Mouse (Mus musculus) stomach, embryonic 15.5 days (tissue): ENCODE measurements around the gene Pdlim4. TPM values are rescaled to one million over a fixed set of nuclear protein-coding genes. Genes with fewer than 3 reads are reported as not detected.
A peak's percentile ranks its signal among the peaks of the same experiment; 100 is the strongest.

ENCODE experiments used
- ATAC-seq: fragments of 200-750 bp; cut with Nextera tagmentation; 2 replicates; pipeline ENCODE4 v1.8.0; 2017; ENCODE audit warnings: low read depth, moderate number of reproducible peaks, moderate TSS enrichment; ENCODE audit not compliant: insufficient read depth, low FRiP score
- H3K27ac ChIP-seq: fragments of 300-500 bp; sonication (generic); 2 replicates; pipeline ENCODE4 v1.5.1; 2015; ENCODE audit warnings: mild to moderate bottlenecking, inconsistent platforms
- H3K27me3 ChIP-seq: fragments of 300-500 bp; sonication (generic); replicated peaks from 2 replicates; pipeline ENCODE4 v1.6.1; 2015; ENCODE audit warnings: inconsistent platforms
- H3K36me3 ChIP-seq: fragments of 300-500 bp; sonication (generic); 2 replicates; pipeline ENCODE4 v1.6.1; 2015; ENCODE audit warnings: inconsistent platforms
- H3K4me1 ChIP-seq: fragments of 300-500 bp; sonication (generic); 2 replicates; pipeline ENCODE4 v1.6.1; 2015; ENCODE audit warnings: inconsistent platforms
- H3K4me2 ChIP-seq: fragments of 300-500 bp; sonication (generic); 2 replicates; pipeline ENCODE4 v1.6.1; 2015; ENCODE audit warnings: mild to moderate bottlenecking, inconsistent platforms
- H3K4me3 ChIP-seq: fragments of 300-500 bp; sonication (generic); replicated peaks from 2 replicates; pipeline ENCODE4 v1.5.1; 2015; ENCODE audit warnings: inconsistent platforms
- H3K9ac ChIP-seq: fragments of 300-500 bp; sonication (generic); 2 replicates; pipeline ENCODE4 v1.6.1; 2015; ENCODE audit warnings: inconsistent platforms
- H3K9me3 ChIP-seq: fragments of 300-500 bp; sonication (generic); 2 replicates; pipeline ENCODE4 v1.6.1; 2016; ENCODE audit warnings: inconsistent platforms
- WGBS: fragments of 180-500 bp; shearing (Covaris S2); methylation state at CpG from one replicate; pipeline ENCODE4 v1.1.7; 2015; 5-methylcytosine and 5-hydroxymethylcytosine counted together
- polyA plus RNA-seq: library from polyadenylated mRNA; unstranded; fragments of >200 nt; fragmentation: Nextera tagmentation; extraction: Ambion mirVana; gene quantifications from 2 replicates; pipeline ENCODE4 v1.2.1, GENCODE M21; 2015

The Pdlim4 gene
- polyA plus RNA-seq, 1 experiment from 2014 or later = 52.0 TPM

DNA sequence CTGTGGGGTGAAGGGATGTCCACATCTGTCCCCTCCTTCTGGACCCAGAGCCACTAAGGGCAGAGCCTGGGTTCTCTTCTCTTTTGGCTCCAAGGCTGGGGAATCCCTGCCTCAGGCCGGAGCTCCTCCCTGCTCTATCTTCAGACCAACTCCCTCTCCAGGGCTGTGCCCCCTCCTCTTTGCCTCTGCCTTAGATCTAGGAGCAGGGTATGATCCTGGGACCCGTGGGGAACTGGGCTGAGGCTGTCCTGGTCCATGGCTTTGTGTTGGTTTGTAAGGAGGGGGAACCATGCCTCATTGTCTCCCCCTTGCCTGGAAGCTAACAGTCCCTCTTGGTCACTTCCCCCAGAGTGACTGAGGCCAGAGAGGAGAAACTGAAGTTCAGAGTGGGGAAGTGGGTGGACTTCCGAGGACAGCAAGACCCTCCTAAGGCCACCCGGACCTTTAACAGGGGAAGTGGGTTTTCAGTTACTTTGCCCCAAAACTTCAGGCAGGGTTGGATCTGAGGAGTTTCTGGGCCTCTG lies 756 bp downstream of the Pdlim4 start:
- Histone ChIP-seq H3K4me1 (peaks cover 49% of the 10 kb centered on the region), H3K36me3 (no peaks in the 10 kb centered on the region), H3K4me2 (peak overlapping the region; percentile 86), H3K27me3 (no peaks in the 10 kb centered on the region; the same call in 1 of the 2 replicates), H3K9me3 (no peaks in the 10 kb centered on the region), H3K9ac (peak overlapping the region; percentile 60), H3K27ac (peak overlapping the region; percentile 75), H3K4me3 (peak overlapping the region; percentile 62)
- no peak for ATAC-seq
- WGBS = 14% methylated on average over 4 of the region's 4 CpGs

DNA sequence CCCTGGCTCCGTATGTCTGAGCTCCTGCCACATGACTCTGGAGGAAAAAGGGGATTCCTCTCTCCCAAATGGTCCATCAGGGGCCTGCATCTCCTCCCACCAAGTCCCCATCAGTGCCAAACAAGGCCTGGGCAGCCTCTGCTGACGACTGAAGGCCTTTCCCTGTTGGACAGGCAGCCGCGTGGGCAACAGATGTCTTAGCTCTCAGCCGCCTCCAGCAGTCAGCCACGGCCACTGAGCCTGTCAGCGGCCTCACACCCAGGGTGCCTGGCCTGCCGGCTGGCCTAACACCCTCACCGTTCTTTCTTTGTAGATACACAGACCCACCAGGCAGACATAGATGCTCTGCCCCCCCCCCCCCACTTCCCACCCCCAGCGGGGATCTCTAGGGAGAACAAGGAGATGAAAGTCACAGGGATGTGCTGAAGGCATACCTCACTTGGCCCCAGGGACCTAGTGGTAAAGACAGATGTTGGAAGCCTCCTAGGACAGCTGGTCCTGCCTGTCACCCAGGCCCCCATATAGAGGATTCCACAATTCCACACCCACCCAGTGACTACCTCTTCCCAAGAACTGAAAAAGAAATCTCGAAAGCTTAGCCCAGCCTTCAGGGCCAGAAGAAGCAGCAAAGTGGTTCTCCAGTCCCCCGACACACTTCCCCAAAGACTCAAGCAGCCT lies 1.4 kb downstream of the Pdlim4 start:
- Histone ChIP-seq H3K27me3 (no peaks in the 10 kb centered on the region), H3K9ac (peak overlapping the region; percentile 60; the same call in 1 of the 2 replicates), H3K27ac (peak overlapping the region; percentile 75), H3K36me3 (no peaks in the 10 kb centered on the region), H3K4me3 (peak overlapping the region; percentile 62), H3K4me1 (peaks cover 49% of the 10 kb centered on the region), H3K9me3 (no peaks in the 10 kb centered on the region), H3K4me2 (peak overlapping the region; percentile 86)
- no peak; the same call in 1 of the 2 replicates for ATAC-seq
- 28% methylated on average over 12 of the region's 12 CpGs for WGBS

DNA sequence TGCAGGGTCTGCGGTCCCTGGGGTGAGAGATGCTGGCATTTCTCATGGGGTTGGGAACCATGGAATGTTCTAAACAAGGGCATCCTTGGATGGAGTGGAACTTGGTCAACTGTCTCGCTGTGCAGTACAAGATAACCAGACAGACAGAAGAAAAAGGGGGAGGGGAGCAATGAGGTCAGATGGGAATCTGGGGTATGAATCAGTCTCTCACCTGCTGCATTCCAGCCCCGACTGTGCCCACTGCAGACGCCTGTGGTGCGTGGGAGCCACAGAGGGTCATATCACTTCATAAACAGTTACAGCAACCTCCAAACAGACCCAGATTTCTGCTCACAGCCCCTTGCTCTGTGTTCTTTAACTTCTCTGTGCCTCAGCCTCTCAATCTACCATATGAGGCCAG lies 2.4 kb downstream of the Pdlim4 start:
- 63% methylated on average over 5 of the region's 5 CpGs for WGBS
- Histone ChIP-seq H3K36me3 (no peaks in the 10 kb centered on the region), H3K27me3 (no peaks in the 10 kb centered on the region), H3K4me3 (no peak overlapping the region), H3K27ac (no peak overlapping the region), H3K9me3 (no peaks in the 10 kb centered on the region), H3K9ac (no peak overlapping the region), H3K4me2 (peak overlapping the region; percentile 86), H3K4me1 (peaks cover 53% of the 10 kb centered on the region)
- ATAC-seq = no peak

DNA sequence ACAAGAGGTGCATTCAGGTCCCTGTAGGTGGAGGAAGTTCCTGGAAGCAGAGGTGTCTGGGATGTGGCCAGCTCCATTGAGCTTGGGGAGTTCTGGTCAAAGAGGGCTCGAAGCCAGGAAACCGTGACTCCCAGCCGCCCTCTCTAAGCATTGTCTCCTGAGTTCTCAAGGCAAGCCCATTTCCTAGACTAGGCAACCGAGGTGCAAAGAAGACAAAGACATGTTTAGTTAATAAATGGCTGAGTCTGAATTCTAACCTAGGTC lies 3.0 kb downstream of the Pdlim4 start:
- H3K4me3 ChIP-seq = no peak overlapping the region
- H3K36me3 ChIP-seq = no peaks in the 10 kb centered on the region
- no peaks in the 10 kb centered on the region for H3K9me3 ChIP-seq
- WGBS = 72% methylated on average over 4 of the region's 4 CpGs
- ATAC-seq = no peak
- H3K27ac ChIP-seq = no peak overlapping the region
- peaks cover 53% of the 10 kb centered on the region for H3K4me1 ChIP-seq
- H3K4me2 ChIP-seq = no peak overlapping the region
- H3K27me3 ChIP-seq = no peaks in the 10 kb centered on the region
- H3K9ac ChIP-seq = no peak overlapping the region

DNA sequence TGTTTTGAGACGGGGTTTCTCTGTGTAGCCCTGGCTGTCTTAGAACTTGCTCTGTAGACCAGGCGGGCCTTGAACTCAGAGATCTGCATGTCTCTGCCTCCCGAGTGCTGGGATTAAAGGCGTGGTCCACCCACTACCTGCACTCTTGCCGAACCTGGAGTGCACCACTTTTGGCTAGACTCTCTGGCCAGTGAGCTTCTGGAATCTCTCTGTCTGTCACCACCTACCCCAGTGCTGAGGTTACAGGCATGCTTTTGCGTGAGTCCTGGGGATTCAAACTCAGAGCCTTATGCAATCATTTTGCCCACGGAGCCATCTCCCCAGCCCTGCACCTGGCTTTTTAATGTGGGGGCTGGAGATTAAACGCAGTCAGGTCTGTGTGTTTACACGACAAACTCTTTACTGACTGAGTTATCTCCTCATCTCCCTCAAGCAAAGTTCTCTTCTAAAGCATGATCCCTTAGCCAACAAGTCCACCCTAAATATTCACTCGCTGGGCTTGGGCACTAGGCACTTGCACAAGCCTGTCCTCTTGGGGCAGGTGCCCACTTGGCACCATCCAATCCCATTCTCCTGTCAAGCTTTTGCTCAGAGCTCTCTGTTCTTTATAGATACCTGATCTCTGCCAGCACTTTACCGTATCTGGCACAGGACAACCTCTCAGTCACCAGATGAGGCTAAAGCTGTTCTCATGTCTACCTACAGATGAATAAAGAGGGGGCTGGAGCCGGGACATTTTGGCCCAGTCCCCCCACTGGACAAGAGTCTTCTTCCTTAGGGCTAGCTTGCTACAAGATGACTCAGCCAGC lies 3.5 kb downstream of the Pdlim4 start:
- Histone ChIP-seq H3K36me3 (no peaks in the 10 kb centered on the region), H3K9ac (no peak overlapping the region), H3K4me1 (peaks cover 57% of the 10 kb centered on the region), H3K4me2 (no peak overlapping the region), H3K9me3 (no peaks in the 10 kb centered on the region), H3K27ac (no peak overlapping the region), H3K27me3 (no peaks in the 10 kb centered on the region), H3K4me3 (no peak overlapping the region)
- 71% methylated on average over 12 of the region's 12 CpGs for WGBS
- no peak for ATAC-seq

DNA sequence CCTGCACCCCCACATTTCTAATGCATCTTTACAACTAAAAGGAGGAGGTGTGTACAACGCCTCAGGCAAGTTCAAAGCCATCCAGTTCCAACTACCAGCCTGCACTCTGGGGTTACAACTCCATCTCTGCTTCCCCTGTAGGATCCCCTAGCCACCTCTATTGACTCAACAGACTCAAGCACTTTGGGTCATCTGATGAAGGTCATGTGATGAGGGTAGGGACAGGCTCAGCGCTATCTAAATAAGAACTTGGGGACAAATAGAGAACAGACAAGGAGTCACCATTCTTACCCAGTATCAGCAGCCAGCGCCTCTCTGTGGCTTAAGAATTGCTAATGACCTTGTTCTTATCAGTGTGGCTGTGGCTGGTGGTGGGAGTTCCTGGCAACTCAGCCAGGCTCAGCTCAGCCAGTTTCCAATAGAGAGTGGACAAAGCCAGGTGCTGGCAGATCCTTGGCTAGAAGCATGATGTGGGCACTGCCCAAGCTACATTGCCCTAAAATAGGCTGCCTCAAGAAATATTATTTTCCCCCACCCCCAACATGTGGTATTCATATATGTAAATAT lies 4.3 kb downstream of the Pdlim4 start:
- no peak for ATAC-seq
- no peak overlapping the region for H3K9ac ChIP-seq
- WGBS = 66% methylated on average over 3 of the region's 3 CpGs
- no peak overlapping the region for H3K27ac ChIP-seq
- H3K9me3 ChIP-seq = no peaks in the 10 kb centered on the region
- H3K27me3 ChIP-seq = no peaks in the 10 kb centered on the region
- H3K4me3 ChIP-seq = no peak overlapping the region
- peaks cover 65% of the 10 kb centered on the region for H3K4me1 ChIP-seq
- H3K4me2 ChIP-seq = no peak overlapping the region
- no peaks in the 10 kb centered on the region for H3K36me3 ChIP-seq

DNA sequence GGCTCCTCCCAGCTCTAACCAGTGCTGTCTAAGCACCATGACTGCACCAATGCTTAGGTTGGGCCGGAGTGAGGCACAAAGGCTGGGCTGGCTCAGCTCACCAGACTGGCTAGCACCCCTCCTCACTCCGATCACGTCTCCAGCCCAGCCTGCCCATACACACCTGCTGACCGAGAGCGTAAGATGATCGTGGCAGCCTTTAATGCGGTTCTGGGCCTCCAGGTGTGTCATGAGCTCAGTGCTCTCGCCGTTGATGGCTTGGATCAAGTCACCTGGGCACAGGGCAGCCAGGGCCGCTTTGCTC lies 5.4 kb downstream of the Pdlim4 start:
- 0 out of 2 replicates have a peak overlapping the region, but pooled peaks have one; percentile 9 for H3K27ac ChIP-seq
- H3K4me2 ChIP-seq = no peak overlapping the region
- H3K27me3 ChIP-seq = no peaks in the 10 kb centered on the region
- H3K4me1 ChIP-seq = peaks cover 69% of the 10 kb centered on the region
- no peak overlapping the region for H3K9ac ChIP-seq
- H3K36me3 ChIP-seq = no peaks in the 10 kb centered on the region
- ATAC-seq = no peak
- no peak overlapping the region for H3K4me3 ChIP-seq
- H3K9me3 ChIP-seq = no peaks in the 10 kb centered on the region
- 72% methylated on average over 10 of the region's 10 CpGs for WGBS

DNA sequence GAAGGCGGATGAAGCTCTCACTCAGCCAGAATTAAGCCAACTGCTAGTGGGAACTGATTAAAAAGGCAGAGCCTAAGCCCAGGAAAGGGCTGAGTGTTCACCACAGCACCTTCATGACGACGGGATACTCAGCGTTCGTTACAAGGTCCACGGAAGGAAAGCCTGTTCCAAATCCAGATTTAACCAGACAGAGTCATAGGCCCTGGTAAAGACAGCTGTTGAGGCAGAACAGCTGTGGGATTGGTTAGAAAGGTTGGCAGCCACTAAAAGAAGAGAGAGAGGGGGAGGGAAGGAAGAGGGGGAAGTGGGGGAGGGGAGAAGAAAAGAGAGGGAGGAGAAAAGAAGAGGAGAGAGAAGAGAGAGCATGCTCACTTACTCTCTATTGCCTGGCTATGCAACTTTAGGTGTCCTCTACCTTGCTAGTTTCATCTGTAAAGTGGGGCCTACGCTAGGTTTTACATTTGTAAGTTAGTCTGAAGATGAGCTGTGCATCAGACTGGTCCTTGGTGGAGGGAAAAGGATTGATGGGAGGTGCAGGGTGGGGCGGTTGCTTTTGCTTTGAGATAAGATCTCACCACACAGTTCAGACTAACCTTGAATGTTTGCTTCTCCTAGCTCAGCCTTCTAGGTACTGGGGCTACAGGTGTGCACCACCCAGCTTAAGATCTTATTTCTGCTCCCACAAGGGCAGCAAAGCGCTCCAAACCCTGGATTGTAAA lies 5.9 kb downstream of the Pdlim4 start:
- Histone ChIP-seq H3K27ac (peak overlapping the region; percentile 36; the same call in 1 of the 2 replicates), H3K4me3 (no peak overlapping the region), H3K4me1 (peaks cover 64% of the 10 kb centered on the region), H3K36me3 (no peaks in the 10 kb centered on the region), H3K9me3 (no peaks in the 10 kb centered on the region), H3K27me3 (no peaks in the 10 kb centered on the region), H3K4me2 (no peak overlapping the region), H3K9ac (no peak overlapping the region)
- ATAC-seq = no peak
- 60% methylated on average over 9 of the region's 9 CpGs for WGBS

DNA sequence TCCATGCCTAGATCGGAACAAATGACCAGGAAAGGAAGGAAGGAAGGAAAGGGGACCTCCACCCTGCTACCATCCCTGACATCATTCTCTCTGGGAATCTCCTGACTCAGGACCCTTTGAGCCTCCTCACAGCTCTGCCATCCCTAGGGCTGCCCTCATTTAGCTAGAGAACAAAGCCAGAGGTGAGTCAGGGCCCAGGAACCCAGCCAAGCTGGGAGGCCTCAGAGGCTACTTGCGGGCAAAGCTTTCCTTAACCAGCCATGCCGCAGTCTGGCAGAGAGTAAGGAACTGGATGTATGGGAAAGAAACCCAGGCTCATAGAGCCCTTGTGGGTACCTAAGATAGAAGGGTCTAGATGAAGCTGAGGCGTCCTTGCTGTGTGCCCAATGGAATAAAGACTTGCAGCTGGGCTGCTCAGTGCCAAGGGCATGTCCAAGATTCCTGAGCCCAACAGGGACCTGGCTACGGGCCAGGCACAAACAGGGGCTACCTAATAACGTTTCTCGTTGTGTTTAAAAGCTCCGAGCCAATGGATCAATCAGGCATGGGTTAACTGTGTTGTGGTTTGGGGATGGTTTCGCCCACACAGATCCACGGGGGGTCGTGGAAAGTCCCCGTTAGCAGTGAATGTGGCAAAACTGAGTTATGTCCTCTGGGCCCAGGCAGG lies 6.6 kb downstream of the Pdlim4 start:
- ATAC-seq = no peak
- Histone ChIP-seq H3K27ac (peak overlapping the region; percentile 36; the same call in 1 of the 2 replicates), H3K4me1 (peaks cover 57% of the 10 kb centered on the region), H3K4me2 (no peak overlapping the region), H3K9me3 (no peaks in the 10 kb centered on the region), H3K36me3 (no peaks in the 10 kb centered on the region), H3K27me3 (no peaks in the 10 kb centered on the region), H3K9ac (no peak overlapping the region), H3K4me3 (no peak overlapping the region)
- WGBS = 56% methylated on average over 12 of the region's 12 CpGs

DNA sequence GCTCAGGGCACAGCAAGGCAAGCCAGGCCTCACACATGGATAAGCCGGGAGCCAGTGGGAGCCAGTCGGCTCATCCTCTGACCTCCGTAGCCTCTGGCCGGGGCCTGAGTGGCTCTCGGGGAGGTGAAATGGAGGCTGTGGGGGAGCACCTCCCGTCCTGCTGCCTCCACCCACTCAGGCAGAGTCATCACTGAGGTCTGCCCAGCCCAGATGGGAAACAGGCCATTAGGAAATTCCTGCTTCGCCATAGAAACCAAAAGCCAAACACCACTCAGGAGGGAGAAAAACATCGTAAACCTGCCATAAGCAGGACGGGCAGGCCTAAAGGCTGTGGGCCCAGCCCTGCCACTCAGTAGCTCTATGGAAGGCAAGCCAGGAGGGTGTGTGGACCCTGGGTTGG lies 8.5 kb downstream of the Pdlim4 start:
- H3K4me1 ChIP-seq = peaks cover 39% of the 10 kb centered on the region
- H3K4me2 ChIP-seq = no peak overlapping the region

DNA sequence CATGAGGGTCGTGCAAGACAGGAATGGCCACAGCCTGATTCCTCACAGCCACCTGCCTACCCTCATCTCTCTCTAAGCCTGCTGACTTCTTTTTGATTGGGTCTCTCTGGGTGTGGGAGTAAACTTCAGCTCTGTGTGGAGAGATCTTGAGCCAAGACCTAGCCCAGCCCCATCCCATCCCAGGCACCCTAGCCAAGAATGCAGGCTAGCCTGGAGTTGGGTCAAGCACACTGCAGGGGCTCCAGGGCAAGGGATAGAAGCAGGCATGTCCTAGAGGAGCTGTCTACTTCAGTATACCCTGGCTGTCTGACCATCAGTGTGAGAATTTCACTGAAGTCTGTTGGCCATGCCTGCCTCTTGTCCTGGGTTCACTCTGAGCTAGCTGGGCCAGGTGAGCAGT lies 9.3 kb downstream of the Pdlim4 start:
- no peak for ATAC-seq
- H3K27me3 ChIP-seq = no peaks in the 10 kb centered on the region
- no peaks in the 10 kb centered on the region for H3K9me3 ChIP-seq
- H3K4me1 ChIP-seq = peaks cover 39% of the 10 kb centered on the region
- H3K4me2 ChIP-seq = no peak overlapping the region
- H3K9ac ChIP-seq = no peak overlapping the region
- no peak overlapping the region for H3K4me3 ChIP-seq
- H3K27ac ChIP-seq = 0 out of 2 replicates have a peak overlapping the region, but pooled peaks have one; percentile 54
- H3K36me3 ChIP-seq = 0 out of 2 replicates have a peak, but pooled peaks cover 7% of the 10 kb centered on the region
- WGBS = 24% methylated on average over 1 of the region's 1 CpGs

More for the DNA sequence above, 8.5 kb downstream of the Pdlim4 start:
- ATAC-seq = no peak
- Histone ChIP-seq H3K9ac (no peak overlapping the region), H3K4me3 (no peak overlapping the region), H3K27me3 (no peaks in the 10 kb centered on the region), H3K36me3 (no peaks in the 10 kb centered on the region), H3K27ac (peak overlapping the region; percentile 54), H3K9me3 (no peaks in the 10 kb centered on the region)
- 21% methylated on average over 9 of the region's 9 CpGs for WGBS
